Mouse (Mus musculus) frontal cortex, postnatal 10 days (tissue): Measurements from ENCODE around the gene Riiad1.

ENCODE experiments used
- DNase-seq, 2 experiments: peaks; one replicate each; pipeline ENCODE4 v3.0.0; 2022; ENCODE audit warnings: low spot score in 2 of 2, mixed read lengths in 1 of 2

Riiad1 gene

DNA sequence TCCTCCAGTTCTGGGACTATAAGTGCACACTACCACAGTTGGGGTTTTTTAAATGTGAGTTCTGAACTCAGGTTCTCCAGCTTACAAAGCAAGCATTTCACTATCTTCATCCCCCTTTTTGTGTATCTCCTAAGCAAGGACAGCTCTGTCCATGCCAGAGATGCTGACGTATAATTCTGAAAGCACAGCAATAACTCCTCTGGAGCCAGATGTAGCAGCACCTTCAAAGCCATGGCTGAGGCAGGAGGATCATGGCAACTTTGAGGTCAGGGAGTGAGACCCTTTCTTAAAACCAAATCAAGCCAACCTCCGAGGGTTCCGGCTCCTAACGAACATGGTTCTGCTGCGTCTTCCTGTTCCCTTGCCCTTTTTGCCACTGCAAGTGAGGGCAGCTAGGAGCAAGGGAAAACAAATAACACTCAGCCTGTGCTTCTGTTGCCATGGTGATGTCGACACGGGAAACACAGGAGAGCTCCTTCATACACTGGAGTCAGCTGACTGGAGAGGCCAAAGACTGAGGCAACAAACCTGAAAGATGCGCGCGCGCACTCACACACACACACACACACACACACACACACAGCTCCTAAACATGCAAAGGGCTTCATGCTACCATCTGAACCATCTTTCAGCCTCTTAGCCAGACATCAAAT, 16.1 kb downstream of the Riiad1 start:
- peak in 1 of 2 experiments; percentile 29 for DNase-seq

DNA sequence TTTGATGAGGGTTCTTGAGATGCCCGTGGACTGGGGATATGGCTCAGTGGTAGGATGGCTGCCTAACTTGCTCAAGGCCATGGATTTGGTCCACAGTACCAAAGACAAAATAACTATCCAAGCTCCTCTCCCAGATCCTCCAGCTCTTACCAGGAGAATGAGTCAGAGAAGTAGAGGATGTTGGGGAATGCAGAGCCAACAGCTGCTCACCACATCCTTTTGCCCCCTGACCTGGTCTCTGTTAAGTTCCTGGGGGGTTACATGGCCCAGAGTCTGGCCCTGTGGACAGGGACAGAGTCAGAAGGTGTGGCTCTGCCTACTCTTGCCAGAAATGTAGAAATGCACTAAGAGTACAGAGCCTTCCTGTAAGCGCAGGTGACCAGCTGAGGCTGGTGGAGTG, 20.3 kb downstream of the Riiad1 start:
- no peak for DNase-seq

DNA sequence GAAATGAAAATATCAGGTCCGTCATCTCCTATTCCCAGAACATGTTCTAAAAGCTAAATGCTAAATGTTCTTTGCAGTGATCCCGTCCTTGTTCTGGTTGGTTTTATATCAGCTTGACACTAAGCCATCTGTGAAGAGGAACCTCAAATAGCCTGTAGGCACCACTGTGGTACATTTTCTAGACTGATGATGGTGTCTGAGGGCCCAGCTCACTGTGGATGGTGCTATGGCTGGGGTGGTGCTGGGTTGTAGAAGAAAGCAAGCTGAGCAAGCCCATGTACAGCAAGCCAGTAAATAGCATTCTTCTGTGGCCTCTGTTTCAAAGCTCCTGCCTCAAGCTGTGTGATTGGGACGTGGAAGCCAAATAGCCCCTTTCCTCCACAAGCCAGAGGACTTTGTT, 23.1 kb downstream of the Riiad1 start:
- DNase-seq, result no peak

DNA sequence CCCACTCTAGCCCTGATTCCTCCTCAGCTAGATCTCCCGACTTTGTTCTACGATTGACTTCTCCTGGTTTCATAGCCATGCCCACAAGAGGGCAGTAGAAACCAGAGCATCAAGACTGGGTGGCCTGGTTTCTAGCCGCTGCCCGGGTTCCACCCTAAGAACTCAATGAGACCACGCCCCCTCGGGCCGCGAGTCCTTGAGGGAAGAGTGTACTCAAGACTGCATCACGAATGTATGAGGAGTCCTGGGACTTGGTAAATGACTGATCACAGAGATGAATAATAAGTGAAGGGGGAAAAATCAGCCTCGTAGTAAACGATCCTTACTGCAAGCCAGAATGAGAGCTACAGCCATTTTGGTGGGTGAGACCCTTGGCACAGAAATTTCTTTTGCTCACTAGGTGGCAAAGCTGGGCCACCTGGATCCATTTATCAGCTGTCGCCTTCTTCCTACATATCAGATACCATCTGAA, 23.6 kb downstream of the Riiad1 start:
- DNase-seq, result peak; percentile 72 to 81

DNA sequence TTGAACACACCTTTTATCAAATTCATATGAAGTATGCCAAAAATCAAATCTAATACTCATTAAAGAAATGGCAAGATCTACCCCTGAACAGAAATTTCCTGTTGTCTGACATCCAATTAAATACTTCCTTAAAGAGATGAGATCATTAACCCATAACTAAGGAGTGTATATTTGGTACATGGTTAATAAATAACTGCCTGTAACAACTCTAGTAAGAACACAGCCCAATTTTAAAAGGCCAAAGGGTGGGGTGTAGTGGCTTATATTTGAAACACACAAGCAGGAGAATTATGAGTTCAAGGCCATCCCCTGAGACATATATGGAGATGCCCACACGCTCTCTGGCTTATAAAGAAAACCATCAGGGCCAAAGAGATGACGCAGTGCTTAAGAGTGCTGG, 30.8 kb downstream of the Riiad1 start:
- no peak for DNase-seq

DNA sequence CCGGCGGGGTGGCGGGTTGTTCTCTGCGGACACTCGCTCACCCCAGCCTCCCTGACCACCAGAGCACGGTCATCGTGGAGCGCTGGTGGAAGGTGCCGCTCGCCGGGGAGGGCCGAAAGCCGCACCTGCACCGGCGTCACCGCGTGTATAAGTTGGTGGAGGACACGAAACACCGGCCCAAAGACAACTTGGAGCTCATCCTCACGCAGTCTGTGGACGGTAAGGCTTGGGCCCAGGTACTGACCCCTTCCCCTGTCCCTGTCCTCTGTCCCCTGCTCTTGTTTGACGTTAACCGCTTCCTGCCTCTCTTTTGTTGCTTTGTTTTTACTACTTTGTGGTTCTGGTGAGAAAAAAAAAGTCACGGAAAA, 36.6 kb downstream of the Riiad1 start, which contains the start of gene Oaz3:
Gene Oaz3, minus strand, starts transcription at position 319 of the 368 bp plus-strand sequence.
- DNase-seq, result no peak

DNA sequence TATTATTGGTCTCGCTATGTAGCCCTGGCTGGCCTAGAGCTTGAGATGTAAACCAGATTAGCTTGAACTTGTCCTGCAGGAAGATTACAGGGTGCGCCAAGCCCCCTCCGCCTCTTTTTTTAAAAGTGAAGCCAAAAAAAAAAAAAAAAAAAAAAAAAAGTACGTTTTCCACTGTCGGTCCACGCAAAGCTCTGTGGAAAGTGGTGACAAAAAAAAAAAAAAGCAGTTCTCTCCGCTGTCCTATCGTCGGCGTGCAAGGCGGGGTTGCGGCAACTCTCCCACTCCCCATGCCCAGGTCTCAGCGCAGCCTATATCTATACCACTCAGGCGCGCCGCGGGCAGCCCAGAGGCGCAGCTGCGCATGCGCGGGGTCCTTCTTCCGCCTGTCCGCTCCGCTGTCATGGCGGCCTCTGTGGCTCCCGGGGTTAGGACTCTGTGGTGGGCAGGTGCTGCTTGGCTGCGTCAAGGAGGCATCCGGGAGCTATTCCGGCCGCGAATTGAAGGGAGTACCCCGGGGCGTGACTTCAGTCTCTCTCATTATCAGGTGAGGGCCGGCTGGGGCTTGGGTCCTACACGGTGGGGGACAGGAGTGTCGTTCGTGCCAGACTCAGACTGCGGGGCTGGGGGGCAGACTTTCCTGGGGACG, 37.1 kb downstream of the Riiad1 start, which contains the start of gene Mrpl9:
Gene Mrpl9, plus strand, starts transcription at position 368 of the 646 bp plus-strand sequence.
- DNase-seq, result peak; percentile 89 to 93

DNA sequence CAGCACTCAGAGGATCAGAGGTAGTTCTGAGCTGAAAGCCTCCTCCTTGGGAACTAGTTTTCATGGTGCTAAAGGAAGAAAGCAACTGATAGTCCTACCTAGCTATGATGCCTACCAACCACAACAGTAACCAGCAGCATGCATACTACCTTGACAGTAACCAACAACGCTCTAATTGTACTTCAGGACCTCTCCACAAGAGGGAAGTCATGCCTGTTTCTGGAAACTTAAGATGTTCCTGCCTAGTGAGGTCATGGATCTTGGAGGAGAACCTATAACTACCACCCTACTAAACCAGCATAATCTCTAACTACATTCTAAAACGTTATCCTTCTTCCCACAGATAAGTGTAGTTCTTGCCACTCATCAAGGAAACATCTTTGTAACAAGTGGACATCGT, 39.0 kb downstream of the Riiad1 start:
- DNase-seq, result no peak

DNA sequence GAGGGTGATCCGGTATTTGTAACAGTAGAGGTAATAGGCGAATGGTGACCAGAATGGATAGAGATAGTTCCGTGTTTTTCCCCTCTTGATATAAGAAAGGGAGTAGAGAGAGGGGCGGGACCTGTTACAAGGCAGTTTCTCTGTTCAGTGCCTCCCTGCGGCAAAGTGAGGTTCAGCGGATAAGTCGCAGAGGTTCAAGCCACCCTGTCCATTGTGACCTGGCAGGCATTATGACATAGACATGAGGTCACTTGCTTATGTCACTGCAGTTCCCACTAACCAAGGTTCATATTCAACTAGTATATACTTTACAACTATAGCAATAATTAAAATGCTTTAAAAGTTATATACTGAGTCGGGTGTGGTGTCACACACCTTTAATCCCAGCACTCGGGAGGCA, 43.7 kb downstream of the Riiad1 start:
- no peak for DNase-seq

DNA sequence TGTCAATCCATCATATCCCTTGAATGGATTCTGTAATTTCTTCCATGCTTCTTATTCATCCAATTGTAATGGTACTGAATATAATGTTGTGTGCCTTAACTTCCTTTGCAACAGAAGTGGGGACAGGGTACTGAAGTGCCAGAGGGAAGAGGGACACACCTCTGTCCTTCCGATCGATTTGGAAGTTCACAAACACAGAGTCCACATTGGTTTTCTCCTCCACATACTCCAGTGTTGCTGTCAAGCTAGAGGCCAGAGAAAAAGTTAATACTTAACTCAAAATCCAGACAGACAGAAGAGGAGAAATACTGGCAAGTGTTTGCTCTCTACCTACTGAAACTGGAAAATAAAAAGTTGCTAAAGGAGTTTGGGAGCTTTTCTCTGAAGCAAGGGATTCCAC, 45.8 kb downstream of the Riiad1 start:
- DNase-seq, result no peak

DNA sequence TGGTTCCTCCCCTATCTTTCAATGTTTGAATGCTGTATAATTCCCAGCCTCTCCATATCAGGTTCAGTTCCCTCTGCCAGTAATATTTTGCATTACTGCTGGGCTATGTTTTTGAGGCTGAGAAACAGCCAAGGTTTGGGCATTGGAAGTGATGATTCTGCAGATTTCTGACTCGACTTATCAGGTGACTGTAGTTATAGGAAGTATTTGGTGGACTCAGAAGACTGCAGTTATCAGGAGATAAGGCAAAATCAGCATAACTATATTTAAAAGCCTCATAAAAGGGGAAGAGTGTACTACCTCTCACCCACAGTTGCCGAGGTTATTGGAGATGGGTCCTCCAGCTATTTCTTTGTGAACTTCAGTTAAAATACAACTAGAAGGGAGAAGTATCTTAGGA, 49.2 kb downstream of the Riiad1 start:
- DNase-seq, result no peak
